Mouse (Mus musculus) c-Kit-positive CD71-positive TER-119-positive erythroid progenitor cells, embryonic 14.5 days (primary cell): ENCODE data around the gene Foxs1.
A peak's percentile ranks its signal among the peaks of the same experiment; 100 is the strongest.

Source experiments
- DNase-seq: peaks from one replicate; pipeline ENCODE4 v3.0.0-alpha.2; 2013; ENCODE audit warnings: low spot score

Gene Foxs1

DNA sequence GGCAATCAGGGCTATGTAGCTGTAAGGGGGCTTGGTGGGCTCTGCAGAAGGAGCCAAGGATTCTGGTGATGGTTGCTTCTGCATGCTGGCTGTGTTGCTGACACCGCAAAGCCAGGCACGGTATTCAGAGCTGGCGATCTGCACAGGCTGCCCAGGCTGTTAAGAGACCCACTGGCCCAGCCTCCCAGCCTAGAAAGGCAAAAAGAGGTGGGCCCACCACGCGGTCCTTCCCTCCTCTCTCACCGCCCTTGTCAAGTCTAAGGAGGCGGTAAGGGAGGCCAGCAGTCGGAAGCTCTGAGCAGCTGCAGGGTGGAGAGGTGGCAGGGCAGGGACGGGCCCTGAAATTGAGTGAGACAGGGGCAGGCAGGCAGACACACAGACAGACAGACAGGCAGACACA, at the start of gene Foxs1:
Gene Foxs1 (minus strand): TSS at position 161 of the 400 bp plus-strand sequence.
- DNase-seq, result no peak

DNA sequence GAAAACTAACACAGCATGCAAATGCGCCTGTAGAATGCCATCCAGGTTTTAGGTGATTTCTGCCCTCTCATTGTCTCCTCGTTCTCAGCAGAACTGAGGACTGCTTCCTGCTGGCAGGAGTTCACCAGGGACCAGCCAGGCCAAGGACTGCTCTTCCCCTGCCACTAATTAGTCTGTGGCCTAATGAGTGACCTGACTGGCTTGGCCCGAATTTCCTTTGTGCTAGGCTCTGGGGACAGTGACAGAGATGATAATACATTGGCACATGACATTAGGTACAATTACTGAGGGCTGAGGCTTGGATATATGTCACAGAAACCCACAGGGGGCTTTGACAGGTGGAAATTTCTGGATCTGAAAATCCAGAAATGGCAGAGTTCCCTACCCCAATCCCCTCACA, 44.0 kb upstream of the Foxs1 start:
- no peak for DNase-seq

DNA sequence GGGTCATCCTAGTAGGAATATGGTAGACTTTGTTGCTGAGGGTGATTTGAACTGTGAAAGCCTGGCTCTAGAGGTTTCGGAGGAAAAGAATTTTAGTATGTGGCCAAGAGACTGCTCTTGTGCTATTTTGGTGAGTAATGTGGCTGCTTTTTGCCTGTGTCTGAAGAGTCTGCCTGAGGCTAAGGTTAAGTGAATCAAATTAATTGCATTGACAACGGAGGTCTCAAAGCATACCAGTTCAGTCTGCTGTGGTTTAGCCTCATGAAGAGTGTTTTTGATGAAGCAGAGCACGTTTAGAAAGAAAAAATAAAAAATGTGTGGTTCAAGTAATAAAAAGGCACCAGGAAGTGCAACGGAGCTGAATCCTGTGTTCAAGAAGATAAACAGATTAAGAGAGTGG, 32.5 kb upstream of the Foxs1 start:
- no peak for DNase-seq

DNA sequence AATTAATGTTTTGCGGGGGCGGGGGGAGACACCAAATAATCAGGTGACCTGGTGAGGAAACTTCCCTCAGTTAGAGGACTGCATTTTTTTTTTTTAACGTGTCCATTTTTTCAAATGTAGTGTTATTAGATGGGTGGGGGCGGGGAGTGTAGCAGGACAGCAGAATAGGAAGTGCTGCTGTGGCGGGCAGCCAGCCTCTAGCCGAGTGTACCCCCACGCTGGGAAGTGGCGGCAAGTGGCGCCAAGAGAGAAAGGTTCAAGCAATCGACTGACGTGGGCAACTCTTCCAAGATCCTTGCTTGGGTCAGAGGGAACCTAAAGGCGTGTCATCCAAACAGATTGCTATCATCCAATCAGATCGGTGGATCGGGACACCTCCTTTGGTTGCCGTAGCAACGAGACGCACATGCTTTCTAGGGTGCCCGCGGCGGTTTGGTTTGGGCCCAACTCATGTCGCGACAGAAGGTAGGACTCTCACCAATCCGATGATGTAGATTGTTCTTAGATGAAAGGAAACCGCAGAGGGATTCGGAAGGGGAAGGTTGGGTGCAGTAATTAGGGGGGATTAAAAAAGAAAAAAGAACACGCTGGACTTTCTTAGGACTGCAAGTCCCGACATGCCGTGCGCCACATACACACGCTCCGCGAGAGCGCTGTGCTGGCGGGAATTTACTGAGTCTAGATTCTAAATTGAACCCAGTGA, 29.2 kb upstream of the Foxs1 start, which contains the start of gene Ttll9:
Gene Ttll9 (plus strand): TSS at position 395 of the 703 bp plus-strand sequence.
- peak; percentile 26 for DNase-seq

DNA sequence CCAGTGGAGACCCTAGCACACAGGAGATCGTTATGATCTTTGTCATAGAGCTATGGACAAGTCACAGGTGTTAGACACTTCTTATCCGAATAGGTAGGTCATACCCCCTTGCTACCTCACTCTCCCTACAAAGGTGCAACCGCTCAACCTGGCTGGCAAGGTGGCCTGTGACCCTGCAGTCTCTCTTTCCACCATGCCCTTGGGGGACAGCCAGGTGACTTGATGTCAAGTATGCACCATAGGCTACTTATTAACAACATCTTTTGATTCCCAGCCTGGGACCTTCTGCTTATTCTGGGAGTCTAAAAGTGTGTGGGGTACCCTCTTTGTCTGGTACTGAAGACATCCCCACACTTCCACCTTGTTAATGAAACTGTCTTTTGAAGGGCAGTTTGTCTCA, 25.1 kb upstream of the Foxs1 start:
- no peak for DNase-seq

DNA sequence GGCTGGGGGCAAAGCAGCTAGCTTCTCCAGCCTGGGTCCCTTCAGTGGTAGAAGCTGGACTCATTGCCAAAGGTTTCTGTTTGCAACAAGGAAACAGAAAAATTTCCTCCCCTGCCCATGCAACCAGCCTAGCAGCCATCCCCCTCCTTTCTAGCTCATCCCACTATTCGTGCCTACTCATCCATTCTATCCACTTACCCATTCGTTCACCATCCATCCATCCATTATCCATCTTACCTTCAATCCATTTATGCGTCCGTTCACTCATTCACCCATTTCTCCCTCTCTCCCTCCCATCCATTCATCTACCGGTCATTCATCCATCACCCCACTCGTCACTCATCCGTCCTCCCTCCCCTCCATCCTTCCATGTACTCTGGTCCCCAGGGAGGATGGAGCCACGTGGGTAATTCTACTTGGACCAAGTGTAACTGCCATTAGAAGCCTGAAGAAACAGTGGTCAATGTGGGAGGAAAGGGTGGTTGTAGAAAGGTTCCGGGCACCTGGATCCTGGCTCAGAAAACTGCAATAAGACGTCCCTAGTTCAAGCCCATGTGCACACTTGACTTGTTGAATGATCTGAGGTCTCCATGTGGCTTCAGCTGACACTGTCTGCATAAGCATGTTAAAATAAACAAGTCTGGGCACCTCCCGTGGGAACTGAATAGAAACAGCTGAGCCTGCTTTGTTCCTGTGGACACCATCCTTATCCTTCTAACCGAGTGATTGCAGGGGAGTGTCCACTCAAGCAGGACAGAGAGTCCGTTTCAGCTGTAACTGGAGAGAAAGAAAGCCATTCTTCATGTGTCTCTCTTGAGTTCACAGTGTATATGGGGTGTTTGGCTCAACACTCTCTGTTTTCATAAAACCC, 19.1 kb upstream of the Foxs1 start:
- no peak for DNase-seq

DNA sequence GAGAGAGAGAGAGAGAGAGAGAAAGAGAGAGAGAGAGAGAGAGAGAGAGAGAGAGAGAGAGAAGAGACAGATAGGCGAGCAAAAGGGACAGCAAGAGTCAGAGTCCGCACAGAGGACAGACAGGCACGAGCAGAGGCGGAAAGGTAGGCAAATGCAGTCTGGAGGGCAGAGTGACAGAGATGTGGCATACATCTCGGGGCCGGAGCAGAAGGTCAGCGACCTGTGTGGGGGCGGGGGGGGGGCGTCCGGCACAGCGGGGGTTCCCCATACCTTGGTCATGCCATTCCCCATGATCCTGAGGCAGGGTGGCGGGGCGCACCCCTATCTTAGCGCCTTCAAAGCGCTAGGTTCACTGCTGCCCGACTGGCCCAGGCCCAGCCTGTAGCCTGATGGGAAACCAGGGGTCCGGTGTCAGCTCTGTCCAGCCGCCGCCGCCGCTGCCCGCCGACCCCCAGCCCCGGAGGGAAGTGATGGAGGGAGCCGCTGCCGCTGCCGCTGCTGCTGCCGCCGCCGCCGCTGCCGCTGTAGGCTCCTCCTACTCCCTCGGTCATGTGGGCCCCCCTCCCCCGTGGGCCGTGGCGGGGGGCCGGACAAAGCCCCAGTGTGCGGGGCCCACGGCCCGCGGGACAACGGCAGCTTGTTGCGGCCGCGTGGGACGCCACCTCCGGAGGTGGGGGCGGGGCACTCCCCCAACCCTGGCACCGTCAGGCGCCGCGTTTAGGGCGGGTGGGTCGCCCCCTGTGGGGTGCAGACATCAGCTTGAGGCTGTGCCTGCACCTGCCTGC, 18.2 kb upstream of the Foxs1 start, which contains the start of gene Dusp15:
Gene Dusp15 (minus strand): TSS at position 634 of the 785 bp plus-strand sequence.
- DNase-seq, result no peak

DNA sequence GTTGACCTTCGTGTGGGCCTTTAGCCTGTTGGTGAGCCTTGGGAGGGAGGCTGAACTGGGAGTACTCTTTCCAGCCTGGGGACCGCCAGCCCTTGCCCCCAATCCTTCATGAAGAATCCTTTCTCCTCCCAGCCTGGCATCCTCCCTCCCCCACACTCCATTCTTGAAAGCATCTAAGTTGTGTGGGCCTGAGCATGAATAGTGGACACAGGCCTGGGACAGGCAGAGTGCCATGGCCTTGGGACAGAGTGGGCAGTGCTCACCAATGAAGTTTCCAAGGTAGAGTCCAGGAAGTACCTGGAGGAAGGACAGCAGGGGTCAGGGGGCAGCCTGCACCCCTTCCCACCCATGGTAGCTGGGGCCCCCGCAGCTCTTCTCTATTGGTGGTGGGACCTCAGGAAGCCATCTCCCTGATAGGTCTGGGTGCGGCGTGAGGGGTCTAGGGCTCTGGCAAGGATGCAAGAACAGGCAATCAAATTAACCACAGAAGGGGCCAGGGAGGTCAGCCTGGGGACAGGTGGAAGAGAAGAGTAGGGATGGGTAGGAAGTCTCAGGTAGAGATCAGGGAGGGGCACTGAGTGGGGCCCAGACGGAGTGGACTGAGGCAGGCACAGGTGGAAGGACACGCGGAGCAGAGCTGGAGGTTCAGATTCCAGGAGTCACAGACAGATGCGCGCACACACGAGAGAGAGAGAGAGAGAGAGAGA, 17.5 kb upstream of the Foxs1 start:
- DNase-seq, result no peak

DNA sequence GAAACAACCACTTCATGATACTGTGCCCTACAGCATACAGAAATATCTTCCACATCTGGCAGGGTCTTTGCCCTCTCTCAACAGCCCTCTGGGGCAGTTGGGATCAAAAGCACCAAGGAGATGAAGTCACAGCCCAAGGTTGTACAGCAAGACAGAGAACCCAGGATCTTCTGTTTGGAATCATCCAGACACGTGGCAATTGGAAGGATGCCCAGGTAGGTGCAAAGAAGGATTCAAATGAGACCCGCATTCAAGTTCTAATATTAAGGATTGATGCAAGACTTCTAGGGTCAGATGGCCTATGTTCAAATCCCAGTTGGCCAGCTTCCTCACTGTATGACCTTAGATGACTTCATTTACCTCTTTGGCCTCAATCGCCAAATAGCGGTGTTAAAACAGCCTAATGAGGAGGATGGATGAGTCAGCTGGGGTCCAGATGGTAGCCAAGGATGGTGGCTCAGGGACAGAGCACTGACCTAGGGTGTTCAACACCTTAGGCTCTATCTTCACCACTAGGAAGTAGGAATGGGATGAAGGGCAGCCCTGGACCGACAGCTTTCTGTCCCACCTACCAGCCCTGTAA, 15.5 kb upstream of the Foxs1 start:
- DNase-seq, result no peak

DNA sequence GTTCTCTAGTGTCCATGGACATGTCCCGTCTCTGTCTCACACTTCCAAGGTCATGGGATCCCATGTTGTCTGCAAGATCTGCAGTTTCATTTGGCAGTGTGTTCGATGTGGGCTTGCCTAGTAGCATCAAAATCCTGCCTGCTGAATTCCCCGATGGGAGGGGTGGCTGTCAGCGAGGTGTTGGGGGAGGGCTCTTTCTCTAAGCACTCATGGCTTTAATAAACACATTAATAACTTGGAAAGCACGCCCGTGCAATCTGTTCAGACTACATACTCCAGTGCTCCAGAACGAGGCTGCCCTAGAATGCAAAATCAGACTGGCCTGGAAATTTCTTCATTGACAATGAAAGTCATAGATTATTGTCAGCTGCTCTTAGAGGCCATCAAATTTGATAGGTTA, 14.1 kb upstream of the Foxs1 start:
- no peak for DNase-seq

DNA sequence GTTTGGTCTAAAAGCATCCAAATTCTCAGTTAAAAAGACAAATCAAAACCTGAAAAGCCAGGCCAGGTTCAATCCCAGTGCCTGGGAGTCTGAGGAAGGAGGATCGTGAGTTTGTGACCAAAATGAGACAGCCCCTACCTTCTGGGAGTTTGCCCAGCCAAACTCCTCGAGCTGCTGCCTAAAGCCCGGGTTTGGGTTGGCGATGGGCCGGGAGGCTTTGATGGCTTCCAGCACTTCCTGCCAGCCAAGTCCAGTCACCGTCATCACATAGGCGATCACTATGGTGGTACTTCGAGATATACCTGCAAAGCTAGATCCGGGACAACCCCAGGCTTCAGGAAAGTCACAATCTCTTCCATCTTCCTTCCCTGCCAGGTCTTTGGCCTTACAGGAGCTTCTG, 11.0 kb upstream of the Foxs1 start:
- DNase-seq, result no peak

DNA sequence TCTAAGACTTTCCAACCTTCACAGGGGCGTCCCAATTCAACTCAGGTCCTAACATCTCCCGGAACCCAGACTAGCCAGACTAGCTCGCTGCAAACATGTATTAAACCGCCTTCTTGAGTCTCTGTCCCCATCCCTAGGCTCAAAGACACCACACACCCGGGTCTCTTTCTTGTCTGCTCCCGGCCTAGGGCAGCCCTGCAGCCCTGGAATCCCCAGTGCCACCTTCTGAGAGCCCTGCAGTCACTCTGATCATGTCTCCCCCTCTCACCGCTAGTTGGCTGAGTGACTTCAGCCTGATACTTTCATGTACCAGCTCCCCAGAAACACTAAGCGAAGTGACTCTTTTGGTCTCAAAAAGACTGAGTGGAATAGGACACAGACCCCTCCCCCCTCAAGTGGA, 10.6 kb upstream of the Foxs1 start:
- no peak for DNase-seq

DNA sequence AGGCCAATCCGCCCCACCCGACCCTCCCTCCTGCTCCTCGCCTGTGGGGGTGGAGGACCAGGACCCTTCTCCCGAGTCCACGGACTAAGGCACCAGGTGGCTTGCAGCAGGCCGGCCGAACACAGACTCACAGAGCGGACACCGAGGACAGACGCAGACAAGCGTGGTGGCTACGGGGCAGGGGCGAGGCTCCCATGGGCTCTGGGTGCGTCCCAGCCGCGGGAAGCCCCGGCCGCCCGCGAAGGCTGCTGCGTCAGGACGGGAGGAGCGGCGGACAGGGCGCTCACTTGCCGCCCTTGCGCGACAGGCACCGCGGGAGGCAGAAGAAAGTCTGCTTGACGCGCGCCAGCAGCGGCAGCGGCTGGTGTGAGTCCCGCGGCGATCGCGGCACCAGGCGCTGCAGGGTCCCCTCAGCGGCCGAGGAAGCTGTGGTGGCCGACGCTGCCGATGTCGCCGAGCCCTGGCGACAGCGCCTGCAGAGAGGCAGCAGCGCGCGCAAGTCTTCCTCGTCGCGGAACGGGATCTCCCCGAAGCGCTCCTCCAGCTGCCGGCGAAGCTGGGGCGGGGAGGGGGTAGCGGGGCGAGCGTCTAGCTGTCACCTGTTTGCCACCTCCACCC, 10.0 kb upstream of the Foxs1 start:
- no peak for DNase-seq

DNA sequence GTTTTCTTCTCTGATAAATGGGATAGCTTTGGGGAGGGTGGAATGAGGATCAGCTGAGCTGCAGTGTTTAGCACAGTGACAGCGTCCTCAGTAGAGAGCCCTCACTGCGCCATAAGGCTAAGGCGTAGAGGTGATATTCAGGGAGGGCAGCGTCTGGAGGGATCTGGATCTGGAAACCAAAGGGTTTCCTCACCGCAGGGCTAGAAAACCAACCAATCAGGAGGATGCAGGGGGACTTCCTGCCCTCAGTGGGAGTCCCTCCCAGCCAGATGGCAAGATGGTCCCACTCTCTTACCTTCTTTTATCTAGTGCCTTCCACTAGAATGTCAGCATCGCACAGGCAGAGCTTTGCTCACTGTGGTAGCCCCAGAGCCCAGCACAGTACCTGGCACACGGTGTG, 8.8 kb upstream of the Foxs1 start:
- no peak for DNase-seq

DNA sequence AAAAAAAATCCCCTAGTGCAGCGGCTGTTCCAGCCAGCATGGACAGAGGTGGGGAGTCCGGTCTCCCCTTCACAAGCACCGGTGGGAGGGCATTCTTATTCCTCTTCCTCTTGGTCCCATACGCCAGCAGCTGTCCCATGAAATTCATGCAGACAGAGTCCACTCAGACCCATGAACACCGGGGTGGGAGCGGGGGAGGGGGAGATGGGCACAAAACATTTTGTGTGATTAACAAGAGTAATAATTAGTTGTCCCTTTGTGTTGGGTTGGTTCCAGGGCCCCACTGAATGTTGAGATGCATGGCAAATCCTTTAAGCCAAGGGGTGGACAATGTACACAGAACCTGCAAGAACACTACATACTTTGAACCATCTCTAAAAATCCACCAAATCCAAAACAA, 8.1 kb upstream of the Foxs1 start:
- DNase-seq, result no peak

DNA sequence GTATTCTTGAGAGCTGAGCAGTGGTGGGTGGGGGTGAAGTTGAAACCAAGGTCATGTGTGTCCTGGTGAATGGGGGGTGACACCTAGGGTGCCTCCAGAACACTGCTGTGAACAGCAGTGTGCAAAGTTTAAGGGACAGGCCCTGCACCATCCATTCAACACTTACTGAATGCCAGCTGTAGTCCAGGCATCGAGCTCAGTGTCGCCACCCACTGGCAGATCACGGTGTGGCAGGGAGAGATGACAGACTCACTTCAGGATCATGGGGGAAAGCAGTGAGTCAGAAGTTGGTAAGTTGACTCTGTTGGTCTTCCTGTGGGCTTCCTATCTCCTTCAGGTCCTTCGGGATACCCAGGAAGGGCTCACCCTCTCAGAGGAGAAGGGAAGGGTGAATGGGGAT, 6.8 kb upstream of the Foxs1 start:
- peak; percentile 40 for DNase-seq

DNA sequence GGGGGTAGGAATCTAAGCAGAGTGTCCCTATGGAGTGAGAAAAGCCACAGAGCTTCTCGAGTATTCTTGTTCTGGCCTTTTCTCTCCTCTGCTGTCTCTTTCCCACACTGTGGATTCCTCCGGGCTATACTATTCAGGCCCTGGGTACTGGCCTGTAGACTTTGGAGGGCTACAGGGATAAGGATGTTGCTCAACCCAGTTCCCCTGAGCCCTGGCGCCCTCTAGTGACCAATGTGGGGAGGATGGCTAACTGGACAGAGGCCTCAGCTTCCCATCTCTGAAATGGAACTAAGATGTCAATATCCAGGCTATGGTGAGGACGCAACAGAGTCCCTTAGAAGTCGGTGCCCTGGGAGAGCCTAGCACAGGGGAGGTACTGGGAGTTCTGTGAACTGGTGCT, 606 bp upstream of the Foxs1 start:
- peak; percentile 44 for DNase-seq

DNA sequence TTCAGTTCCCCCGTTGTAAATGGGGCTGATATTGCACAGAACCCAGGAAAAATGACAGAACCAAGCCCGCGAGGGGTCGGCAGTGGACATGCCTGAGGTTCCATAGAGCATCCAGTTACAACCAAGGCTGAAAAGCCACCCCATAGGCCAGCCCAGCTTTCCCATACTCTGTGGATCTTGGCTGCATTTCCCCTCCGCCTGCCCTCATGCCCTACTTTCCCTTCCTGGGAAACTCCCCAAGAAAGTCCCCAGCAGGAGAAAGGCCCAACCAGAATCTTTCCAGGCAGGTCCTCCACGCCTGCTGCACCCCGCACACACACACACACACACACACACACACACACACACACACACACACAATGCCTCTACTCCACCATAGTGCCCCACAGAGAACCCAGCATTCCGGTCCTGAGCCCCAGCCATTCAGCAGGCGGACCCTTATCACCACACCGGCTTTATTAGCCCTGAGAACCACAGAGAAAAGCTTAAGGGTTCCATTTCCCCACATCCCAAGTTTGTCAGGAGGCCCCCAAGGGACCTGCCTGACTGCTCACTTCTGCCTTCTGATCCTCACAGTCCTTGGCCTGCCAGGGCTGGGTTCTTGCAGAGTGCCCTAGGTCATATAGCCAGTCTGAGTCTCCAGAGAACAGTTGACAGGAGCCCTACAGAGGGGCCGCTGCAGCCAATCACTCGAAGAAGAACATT, 1.4 kb downstream of the Foxs1 start:
- no peak for DNase-seq

DNA sequence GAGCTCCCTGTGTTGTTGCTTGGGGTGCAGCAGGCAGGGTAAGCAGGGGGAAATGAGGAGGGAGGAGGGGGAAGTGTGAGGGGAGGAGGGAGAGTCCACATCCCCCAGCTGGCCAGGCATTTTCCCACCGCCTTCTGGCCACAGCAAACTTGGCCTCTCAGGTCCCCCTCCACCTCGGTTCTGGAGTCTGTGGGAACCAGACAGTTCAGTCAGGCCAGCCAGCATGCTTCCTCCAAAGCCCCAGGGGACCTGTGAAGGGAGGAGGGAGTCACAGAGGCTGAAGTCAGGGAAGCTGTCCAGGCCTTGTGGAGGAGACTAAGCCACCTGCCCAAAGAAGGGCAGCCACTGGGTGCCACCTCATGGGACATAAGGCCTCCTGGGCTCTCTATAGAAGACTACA, 2.7 kb downstream of the Foxs1 start:
- no peak for DNase-seq

DNA sequence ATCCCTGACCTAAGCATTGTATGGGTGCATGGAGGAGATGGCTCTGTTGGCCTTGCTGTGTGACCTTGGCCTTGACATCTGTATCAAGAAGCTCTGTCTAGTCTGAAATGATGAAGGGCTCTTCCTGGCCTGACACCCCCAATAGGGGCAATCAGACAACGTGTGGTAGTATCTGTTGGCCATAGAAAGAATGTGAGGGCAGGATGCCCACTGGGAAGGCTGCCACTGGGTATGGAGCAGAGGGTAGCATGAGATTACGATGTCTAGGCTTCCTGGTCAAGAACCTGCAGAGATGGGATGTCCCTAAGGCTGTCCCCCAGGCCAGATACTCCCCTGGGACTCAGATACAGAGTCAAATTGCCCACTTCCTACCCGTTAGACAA, 4.0 kb downstream of the Foxs1 start:
- DNase-seq, result no peak
